Mouse (Mus musculus) spleen, postnatal 4 days (tissue): ENCODE results near the gene Ston2.

ENCODE experiments used
- DNase-seq, 2 experiments: peaks; one replicate each; pipeline ENCODE4 v3.0.0; 2022; ENCODE audit warnings: low spot score in 2 of 2

Gene Ston2

DNA sequence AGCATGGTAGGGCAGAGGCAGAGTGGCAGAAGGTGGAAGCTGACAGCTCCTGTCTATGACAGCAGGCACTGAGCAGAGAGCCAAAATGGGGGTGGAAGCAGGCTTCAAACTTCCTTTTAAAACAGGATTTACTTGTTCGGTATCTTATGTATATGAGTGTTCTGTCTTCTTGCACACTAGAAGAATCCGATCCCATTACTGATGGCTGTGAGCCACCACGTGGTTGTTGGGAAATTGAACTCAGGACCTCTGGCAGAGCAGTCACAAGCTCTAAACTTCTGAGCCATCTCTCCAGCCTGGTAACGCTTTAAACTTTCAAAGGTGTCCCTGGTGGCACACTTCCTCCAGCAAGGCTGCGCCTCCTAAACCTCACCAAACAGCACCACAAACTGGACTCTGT, 85.4 kb downstream of the Ston2 start:
- no peak for DNase-seq

DNA sequence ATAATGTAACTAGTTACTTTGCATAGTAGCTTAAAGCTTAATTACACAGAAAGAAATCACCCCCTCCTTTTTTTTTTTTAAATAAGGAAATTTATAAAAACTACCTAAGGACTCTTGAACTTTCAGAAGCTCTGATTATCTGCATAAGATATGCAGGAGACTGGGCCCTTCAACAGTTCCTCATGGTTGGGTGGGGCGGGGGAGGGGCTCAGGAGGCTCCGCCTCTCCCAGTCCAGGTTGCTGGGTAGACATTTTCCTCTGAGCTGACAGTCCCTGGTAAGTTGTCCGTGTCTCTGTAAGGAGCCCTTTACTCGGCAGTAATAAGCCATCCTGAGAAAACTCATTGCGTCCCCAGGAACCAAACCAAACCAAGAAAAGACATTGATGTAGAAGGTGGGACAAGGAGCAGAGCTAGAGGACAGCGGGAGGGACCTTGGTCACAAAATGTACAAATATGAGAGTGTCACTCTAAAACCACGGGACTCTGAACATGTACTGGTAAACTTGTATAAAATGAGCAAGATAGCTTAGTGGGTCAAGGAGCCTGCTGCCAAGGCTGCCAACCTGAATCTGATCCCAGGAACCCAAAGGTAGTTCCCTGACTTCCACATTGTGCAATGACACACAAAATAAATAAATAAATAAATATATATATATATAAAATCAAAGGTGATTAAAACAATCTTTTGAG, 88.6 kb downstream of the Ston2 start:
- no peak for DNase-seq

GRCm38 (mm10) chr12:91696231-91696630, 92.0 kb downstream of the Ston2 start:
- no peak for DNase-seq

DNA sequence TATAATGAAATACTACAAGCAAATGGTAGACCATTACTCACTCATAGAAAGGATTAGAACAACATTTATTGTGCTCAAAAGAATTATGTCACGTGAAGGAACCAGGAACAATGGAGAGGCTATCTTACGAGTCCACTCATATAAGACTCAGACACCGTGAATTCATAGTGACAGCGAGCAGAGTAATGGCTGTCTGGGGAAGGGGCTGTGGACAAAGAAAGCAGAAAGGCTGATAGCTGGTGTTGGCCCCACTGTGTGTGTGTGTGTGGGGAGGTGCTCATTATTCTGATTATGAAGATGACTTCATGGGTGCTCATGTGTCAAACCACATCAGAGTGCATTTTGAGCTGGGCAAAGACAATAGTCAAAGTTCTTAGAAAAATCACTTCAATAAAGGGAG, 92.4 kb downstream of the Ston2 start:
- no peak for DNase-seq

GRCm38 (mm10) chr12:91694748-91695147, 93.4 kb downstream of the Ston2 start:
- no peak for DNase-seq

DNA sequence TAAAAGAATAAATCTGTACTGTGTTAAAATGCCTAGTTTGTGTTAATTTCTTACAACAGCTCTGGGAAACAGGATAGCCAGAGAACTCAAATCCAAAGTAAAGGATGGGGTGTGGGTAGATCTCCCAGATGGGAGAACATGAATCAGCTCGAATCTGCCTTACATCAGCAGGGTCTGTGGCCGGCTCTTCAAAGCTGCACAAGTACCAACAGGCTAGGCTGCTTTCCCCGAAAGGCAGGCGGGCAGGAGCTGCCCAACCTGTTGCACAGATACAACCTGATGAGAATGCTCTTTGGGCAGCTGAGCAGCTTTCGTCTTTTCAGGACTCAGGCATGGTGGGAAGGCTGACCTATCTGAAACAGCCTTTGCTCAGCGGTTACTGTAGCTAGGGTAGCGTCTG, 94.6 kb downstream of the Ston2 start:
- DNase-seq = no peak

DNA sequence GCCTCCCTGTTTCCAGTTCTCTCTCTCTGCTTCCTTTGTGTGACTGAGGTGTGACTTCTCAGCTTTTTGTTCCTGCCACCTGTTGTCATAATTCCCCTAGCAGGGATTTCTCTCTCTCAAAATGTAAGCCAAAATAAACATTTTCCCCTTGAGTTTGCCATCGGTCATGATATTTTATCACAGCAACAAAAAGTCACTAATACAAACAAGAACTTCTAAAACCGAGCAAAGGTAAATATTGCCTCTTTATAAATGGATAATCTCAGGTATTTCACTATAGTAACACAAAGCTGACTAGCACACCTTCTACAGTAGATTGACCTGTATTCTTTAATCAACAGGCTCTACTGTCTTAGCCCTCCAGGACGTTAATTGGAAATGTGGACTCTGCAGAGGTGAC, 95.2 kb downstream of the Ston2 start:
- DNase-seq = no peak

DNA sequence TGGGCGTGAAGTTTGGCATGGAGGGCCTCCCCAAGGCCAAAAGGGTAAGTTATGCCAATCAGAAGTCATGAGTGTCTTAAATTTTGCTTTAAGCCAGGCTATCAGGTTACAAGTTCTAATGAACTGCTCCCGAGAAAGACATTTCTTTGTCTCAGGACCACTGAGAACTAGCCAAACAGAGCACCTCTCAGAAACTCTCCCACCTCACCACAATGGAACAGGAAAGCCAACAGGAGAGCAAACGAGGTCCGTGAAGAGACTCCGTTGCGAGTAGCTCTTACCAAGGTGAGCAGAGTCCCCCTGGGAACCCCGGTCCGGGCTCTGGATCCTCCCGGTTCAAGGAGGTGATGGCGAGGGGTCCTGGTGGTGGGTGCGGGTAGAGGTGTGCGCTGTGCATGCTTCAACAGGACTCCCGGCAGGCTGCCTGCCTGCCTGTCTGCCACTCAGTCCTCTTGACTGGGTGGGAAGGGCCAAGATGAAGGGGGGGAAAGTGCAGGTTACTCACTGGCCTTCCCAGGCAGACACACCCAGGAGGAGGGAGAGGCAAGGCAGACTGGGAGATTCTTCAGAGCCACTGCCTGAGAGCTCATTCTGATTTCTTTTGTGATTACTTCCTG, 102.4 kb downstream of the Ston2 start:
- DNase-seq = no peak

- no peak for DNase-seq
Observed at GRCm38 (mm10) chr12:91684840-91685415, 103.3 kb downstream of the Ston2 start.

GRCm38 (mm10) chr12:91684101-91684839, 103.9 kb downstream of the Ston2 start:
- no peak for DNase-seq

- no peak for DNase-seq
Observed at GRCm38 (mm10) chr12:91683549-91684100, 104.6 kb downstream of the Ston2 start.

DNA sequence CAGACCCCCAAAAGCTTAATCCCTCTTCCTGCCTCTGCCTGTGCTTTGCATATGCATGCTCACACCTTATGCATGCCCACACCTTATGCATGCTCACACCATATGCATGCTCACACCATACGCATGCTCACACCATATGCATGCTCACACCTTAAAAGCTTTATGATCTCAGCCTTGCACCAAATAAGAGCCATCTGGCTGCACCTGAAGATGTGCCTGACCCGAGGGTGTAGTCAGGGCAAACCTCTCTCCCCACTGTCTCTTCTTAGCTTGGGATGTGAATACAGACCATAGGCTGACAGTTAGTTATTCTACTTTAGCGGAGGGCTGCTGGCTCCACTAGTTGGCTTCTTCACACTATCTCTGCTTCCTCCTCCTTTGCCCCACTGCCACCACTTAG, 105.1 kb downstream of the Ston2 start:
- no peak for DNase-seq

DNA sequence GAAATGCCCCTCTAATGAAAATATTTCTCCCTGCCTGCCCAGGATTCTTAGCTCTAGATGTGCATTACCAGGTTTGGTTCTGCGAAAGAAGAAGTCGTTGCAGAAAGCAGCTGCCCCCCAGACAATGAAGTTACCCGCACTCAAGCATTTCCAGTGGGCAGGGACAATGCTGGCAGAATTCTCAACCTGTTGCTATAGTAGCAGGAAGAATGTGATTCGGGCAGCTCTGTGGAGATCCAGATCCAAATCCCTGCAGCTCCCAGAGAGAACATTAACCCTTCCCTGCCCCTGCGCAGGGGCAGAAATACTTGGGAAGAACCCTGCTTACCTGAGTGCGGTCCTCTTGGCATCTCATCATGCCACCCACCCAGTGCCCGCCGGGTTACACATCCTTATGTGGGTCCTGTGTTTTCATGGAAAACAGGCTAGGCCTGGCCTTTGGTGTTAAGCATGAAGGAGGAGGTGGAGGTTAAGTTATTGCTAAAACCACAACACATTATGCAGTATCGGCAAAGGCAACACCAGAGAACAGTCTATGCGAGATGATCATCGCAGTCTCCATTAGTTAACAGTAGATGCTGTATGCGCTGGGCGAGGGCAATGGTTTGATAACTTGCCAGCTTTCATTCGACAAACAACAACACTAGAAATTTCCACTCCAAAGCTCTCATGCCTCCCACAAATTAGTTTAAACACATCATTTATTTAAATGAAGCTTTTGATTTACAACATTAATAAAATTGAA, 108.7 kb downstream of the Ston2 start:
- no peak for DNase-seq

DNA sequence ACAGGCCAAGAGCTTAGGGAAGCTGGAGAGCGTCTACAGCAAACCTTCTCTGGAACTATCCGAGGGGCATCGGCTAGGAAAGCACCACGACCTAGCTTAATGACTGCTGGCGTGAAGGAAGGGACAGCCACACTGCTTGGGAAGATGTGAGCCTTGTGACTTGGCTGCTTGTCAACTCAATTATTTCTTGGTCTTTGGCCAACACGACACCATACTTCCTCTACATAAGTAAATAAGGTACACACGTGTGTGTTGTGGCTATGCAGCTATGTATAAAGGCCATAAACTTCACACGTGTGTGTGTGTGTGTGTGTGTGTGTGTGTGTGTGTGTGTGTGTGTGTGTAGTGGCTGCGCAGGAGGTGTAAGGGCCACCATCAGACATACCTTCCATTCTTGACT, 112.2 kb downstream of the Ston2 start:
- DNase-seq = no peak

DNA sequence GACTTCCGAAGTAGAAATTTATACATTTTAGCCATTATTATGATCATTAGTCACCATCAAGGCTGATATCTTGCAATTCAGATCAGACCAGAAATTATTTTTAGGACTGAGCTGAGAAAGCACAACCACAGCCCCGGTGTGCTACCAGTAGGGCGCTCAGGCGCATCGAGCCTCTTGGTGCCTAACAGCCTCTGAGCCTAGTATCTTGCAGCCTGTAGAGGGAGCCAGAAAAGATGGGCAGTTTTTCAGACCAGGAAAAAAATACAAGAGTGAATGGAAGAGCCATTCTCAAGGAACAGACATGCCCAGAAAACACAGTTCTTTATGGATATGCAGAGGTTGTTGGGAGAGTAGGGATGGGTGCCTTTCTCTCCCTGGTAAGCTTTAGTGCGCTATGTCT, 115.0 kb downstream of the Ston2 start:
- DNase-seq = no peak

GRCm38 (mm10) chr12:91672528-91672927, 115.7 kb downstream of the Ston2 start:
- DNase-seq = no peak

GRCm38 (mm10) chr12:91668529-91669245, 119.5 kb downstream of the Ston2 start:
- DNase-seq = no peak

DNA sequence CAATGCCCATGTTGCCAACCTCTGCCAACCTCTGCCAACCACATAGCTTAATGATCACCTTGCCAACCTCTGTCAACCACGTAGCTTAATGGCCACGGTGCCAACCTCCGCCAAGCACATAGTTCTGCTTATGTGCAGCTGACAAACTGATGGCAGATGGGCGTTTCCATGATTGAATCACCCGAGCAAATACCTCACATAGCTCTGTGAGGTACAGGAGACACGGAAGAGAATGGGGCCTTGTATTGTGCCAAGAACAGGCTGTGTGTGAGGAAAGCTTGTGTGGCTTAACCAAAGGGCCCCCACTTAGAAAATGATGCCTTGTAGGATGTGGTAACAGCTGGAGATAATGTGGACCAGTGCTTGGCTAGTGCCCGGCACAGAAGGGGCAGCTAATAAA, 120.4 kb downstream of the Ston2 start:
- DNase-seq = no peak

DNA sequence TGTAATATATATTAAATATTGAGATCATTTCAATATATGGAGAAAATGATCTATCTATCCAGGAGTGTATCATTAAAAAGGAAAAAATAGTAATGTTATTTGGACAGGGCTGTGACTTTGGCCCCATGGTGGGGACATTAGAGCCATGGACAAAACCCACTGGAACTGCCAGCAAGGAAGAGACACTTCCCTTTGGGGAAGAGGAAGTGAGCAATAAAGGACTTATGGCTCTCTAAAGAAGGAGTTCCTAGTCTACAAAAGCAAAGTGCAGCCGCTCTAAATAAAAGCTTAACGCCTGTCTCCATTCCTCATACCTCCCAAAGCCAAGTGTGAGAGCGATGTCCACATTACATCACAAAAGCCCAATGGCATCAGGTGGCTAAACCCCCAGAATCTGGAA, 121.6 kb downstream of the Ston2 start:
- no peak for DNase-seq

DNA sequence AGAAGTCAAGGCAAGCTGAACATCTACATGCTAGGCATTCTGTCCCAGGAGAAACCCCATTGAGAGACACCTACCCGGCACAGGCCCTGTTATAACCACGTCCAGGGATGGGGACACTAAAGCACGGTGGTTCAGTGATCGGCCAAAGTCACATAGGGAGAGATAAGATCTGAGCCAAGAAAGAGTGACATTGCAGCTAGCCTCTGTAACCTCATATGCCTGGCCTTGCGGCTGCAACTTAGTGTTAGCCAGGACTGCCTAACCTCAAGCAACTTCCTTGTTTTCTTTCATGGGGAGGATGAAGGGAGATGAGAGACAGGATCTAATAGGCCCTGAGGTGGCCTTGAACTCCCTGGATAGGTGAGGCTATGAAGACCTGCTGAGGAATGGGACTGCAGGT, 122.8 kb downstream of the Ston2 start:
- DNase-seq = no peak

- no peak for DNase-seq
Observed at GRCm38 (mm10) chr12:91663260-91663659, 124.9 kb downstream of the Ston2 start.
